Mouse (Mus musculus): Measurements from ENCODE around the gene Sema5a. TPM values are rescaled to one million over a fixed set of nuclear protein-coding genes. Genes with fewer than 3 reads are reported as not detected.

The Sema5a gene
- polyA plus RNA-seq, 1 experiment = not detected

DNA sequence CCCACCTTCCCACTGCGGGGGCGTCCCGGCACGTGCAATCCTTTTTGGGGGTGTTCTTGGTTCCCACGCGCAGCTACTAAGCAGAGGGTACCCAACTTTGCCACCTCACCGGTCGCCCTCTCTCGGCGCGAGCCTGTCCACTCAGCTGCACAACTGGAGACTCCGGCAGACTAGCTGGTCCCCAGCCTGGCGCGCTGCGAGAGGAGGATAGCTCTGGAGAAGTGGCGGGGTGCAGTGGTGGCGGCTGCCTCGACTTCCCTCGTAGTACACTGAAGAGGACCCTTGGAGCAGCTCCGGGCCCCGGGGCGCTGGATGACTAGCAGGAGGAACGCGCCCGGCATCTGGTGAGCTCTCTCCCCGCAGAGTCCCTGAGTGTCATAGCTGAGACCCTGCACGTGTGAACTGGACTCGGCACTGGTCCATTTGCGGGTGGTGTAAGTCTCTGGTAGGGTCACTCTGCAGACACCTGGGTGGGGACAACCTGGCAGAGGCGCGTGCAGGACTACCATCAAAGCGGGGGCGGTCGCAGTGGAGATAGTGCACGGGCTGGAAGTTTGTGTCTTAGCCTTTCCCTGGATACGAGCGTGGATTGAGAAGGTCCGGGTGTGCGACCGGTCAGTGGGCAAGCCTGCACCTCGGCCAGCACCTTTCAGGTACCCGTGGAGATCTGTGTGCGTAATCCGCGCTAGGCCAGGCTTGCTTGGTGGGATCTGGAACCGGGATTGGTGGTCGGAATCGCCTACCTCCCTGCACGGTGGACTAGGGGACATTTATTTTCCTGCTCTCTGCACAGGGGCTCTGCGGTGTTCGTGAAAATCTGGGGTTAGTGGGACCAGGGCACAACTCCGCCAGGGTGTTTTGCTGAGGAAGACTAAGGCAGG is 586 bp downstream of the Sema5a start:
- Histone ChIP-seq H3K27me3 (ENCODE audit: control insufficient read depth) (peaks cover 21% of the 10 kb centered on the region), H3K9me3 (ENCODE audit: control insufficient read depth, low read length) (no peaks in the 10 kb centered on the region), H3K4me1 (ENCODE audit: control insufficient read depth) (peaks cover 4% of the 10 kb centered on the region), H3K36me3 (ENCODE audit: control insufficient read depth) (no peaks in the 10 kb centered on the region), H3K4me3 (replicated peaks) (peak overlapping the region; percentile 49)
- TF ChIP-seq GATA1 (IDR thresholded peaks at IDR 0.05; ENCODE audit: low read length) (no peak), TAL1 (IDR thresholded peaks at IDR 0.05; ENCODE audit: low read length) (no peak)

DNA sequence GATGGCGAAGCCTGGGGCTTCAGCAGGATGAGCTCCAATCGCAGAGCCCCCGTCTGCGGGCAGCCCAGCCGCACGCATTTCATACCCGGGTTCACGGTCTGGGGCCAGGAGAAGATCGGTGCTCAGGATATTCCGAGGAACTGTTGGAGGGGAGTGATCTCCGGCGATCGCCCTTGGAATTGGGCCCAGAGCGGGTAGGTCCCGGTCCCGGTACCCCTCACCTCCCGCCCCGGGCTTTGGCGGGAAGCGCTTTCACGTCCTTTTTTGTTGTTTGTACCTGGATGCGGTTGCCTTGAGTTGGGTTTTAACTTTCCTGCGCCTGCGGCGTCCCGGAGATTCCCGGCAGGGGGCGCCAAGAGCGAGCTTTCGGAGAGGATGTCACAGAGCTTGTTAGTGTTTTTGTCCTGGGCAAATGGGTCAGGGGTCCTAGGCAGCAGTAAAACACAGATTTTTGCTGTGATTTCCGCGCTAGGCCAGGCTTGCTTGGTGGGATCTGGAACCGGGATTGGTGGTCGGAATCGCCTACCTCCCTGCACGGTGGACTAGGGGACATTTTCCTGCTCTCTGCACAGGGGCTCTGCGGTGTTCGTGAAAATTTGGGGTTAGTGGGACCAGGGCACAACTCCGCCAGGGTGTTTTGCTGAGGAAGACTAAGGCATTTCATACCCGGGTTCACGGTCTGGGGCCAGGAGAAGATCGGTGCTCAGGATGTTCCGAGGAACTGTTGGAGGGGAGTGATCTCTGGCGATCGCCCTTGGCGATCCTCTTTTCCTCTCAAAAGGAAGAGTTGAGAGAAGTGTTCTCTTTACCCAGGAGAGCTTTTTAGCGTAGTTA is 1.4 kb downstream of the Sema5a start:
- Histone ChIP-seq H3K4me3 (replicated peaks) (no peak overlapping the region), H3K36me3 (ENCODE audit: control insufficient read depth) (no peaks in the 10 kb centered on the region), H3K4me1 (ENCODE audit: control insufficient read depth) (peaks cover 4% of the 10 kb centered on the region), H3K27me3 (ENCODE audit: control insufficient read depth) (peaks cover 21% of the 10 kb centered on the region), H3K9me3 (ENCODE audit: control insufficient read depth, low read length) (no peaks in the 10 kb centered on the region)
- TF ChIP-seq GATA1 (IDR thresholded peaks at IDR 0.05; ENCODE audit: low read length) (no peak), TAL1 (IDR thresholded peaks at IDR 0.05; ENCODE audit: low read length) (no peak)

DNA sequence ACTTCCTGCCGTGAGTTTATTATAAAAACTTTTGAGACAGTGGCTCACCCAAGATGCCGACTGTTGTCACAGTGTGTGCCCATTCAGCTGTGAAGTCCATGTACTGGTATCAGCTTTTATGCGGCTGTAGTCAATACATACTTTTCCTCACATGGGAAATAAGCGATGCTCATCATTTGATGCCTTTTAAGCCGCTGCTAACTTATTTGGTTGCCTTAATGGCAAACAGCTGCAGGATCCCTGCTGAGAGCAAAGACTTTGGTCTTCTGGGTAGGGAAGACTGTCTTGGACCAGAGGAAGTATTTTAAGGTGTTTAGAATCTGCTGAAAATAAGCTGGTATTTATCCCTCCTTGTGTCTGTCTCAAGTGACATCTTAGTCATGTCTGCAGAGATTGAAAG is 2.7 kb downstream of the Sema5a start:
- no peak for TF ChIP-seq GATA1 (IDR thresholded peaks at IDR 0.05; ENCODE audit: low read length)
- TF ChIP-seq TAL1 (IDR thresholded peaks at IDR 0.05; ENCODE audit: low read length) = no peak

DNA sequence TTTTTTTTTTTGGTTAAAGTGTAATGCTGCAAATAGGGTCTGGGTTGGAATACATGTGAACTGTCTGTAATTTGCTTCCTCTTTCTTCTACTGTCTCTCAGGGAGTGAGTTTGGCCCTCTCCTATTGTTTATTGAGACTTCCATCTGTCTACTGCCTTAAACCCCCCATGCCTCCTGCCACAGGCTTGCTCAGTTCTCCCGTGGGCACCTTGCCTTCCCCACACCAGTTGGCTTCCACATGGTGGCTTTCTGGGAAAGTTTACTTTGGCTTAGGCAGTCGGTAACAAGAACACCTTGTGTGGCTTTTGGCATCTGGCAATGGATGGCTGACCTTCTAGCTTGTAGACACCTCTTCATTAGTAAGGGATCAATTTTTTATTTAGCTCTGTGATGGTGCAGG is 10.2 kb downstream of the Sema5a start:
- H3K27me3 ChIP-seq (ENCODE audit: control insufficient read depth) = no peaks in the 10 kb centered on the region
- H3K4me3 ChIP-seq (replicated peaks) = no peak overlapping the region
- H3K9me3 ChIP-seq (ENCODE audit: control insufficient read depth, low read length) = no peaks in the 10 kb centered on the region
- no peaks in the 10 kb centered on the region for H3K36me3 ChIP-seq (ENCODE audit: control insufficient read depth)
- H3K4me1 ChIP-seq (ENCODE audit: control insufficient read depth) = no peaks in the 10 kb centered on the region
- TF ChIP-seq TAL1 (IDR thresholded peaks at IDR 0.05; ENCODE audit: low read length) (no peak), GATA1 (IDR thresholded peaks at IDR 0.05; ENCODE audit: low read length) (no peak)

More for the DNA sequence above, 2.7 kb downstream of the Sema5a start:
- Histone ChIP-seq H3K4me1 (ENCODE audit: control insufficient read depth) (peaks cover 4% of the 10 kb centered on the region), H3K27me3 (ENCODE audit: control insufficient read depth) (peaks cover 21% of the 10 kb centered on the region), H3K9me3 (ENCODE audit: control insufficient read depth, low read length) (no peaks in the 10 kb centered on the region), H3K36me3 (ENCODE audit: control insufficient read depth) (no peaks in the 10 kb centered on the region), H3K4me3 (replicated peaks) (no peak overlapping the region)

DNA sequence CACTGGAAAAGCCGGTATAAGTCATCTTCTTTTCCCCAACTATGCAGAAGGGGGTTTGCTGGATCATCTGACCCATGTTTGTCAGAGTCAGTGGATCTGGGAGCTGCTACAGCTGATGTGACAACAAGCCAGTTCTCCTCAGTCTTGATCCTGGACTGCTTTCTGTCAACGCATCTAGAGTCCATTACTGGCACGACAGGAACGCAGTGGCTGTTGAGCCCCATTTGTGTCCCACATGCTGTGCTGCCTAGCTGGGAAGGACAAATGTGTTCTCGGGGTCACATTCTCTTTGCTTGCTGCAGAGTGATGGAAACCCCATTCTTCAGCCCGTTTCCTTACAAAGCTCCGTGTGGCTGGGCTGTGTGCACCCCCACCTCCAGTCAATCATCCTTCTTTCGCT is 12.7 kb downstream of the Sema5a start:
- Histone ChIP-seq H3K9me3 (ENCODE audit: control insufficient read depth, low read length) (no peaks in the 10 kb centered on the region), H3K36me3 (ENCODE audit: control insufficient read depth) (no peaks in the 10 kb centered on the region), H3K4me1 (ENCODE audit: control insufficient read depth) (no peaks in the 10 kb centered on the region), H3K27me3 (ENCODE audit: control insufficient read depth) (no peaks in the 10 kb centered on the region), H3K4me3 (replicated peaks) (no peak overlapping the region)
- TF ChIP-seq TAL1 (IDR thresholded peaks at IDR 0.05; ENCODE audit: low read length) (no peak), GATA1 (IDR thresholded peaks at IDR 0.05; ENCODE audit: low read length) (no peak)

DNA sequence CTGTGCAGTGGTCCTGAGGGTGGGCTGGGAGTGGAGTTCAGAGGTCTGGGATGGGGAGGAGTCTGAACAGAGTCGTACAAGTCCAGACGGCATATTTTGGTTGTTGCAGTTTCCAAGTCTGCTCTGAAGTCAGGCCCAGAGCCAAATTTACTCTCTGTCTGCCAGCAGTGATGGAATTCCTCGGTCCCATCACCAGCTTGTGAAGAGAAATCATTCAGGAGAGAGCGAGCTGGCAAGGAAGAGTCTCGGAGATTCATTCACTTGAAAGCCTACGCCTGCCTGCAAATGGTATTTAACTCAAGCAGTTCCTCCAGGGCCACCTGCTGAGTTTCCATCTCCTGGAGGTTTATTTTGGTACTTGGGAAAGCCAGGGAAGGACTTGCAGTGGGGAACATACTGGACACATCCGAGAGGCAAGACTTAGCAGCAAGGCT is 13.3 kb downstream of the Sema5a start:
- TF ChIP-seq GATA1 (IDR thresholded peaks at IDR 0.05; ENCODE audit: low read length) = no peak
- no peak for TF ChIP-seq TAL1 (IDR thresholded peaks at IDR 0.05; ENCODE audit: low read length)
- Histone ChIP-seq H3K36me3 (ENCODE audit: control insufficient read depth) (no peaks in the 10 kb centered on the region), H3K4me1 (ENCODE audit: control insufficient read depth) (no peaks in the 10 kb centered on the region), H3K27me3 (ENCODE audit: control insufficient read depth) (no peaks in the 10 kb centered on the region), H3K9me3 (ENCODE audit: control insufficient read depth, low read length) (no peaks in the 10 kb centered on the region), H3K4me3 (replicated peaks) (no peak overlapping the region)

DNA sequence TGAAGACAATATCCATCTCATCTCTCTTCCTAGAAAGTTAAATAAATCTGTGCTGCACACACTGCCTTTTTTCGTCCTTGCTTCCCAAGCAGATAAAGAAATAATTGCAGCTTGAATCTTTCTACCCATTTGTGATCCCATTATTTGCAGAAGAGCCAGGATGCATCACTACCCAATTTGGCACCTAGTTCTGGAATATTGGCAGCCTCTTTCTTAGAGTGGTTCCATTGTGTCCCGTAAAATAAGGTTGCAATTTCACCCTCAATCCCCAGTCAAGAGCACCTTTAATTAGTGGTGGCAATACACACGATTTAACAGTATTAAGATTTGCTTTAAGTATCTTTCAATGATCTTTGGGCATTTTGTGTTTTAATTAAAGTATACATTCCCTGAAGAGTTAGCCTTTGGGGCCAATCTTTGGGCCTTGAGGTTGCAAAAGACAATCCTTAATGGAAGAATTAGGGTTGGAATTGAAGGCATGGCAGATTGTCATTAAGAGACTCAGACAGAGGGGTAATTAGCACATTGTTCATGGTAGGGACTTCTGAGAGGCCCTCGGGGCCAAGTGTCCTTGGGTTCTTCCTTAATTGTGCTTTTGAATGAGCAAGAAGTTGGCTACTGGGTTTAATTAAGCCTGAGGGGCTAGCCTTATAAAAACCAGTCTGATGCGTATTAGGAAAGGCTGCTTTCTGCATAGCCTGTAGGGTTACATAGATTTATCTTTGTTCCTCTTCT is 14.9 kb downstream of the Sema5a start:
- no peak overlapping the region for H3K4me3 ChIP-seq (replicated peaks)
- TF ChIP-seq GATA1 (IDR thresholded peaks at IDR 0.05; ENCODE audit: low read length) = no peak
- TF ChIP-seq TAL1 (IDR thresholded peaks at IDR 0.05; ENCODE audit: low read length) = no peak
- H3K9me3 ChIP-seq (ENCODE audit: control insufficient read depth, low read length) = no peaks in the 10 kb centered on the region
- no peaks in the 10 kb centered on the region for H3K4me1 ChIP-seq (ENCODE audit: control insufficient read depth)
- H3K27me3 ChIP-seq (ENCODE audit: control insufficient read depth) = no peaks in the 10 kb centered on the region
- no peaks in the 10 kb centered on the region for H3K36me3 ChIP-seq (ENCODE audit: control insufficient read depth)

DNA sequence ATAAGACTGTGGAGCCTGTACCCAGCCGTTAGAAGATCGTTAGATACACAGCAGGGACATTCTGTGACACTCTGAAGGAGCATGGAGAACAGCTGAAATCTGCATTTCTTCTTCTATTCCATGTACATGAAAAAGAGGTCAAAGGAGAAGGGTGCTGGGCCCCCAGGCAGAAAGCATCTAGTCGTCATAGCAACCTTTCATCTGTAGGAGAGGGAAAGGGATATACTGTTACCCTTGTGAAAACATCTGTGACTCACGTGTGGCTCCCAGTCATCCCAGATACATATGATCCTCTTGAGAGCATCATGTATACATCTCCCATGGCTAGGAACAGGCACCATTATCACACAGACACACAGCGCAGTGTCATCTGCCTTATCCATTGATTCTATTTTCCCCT is 16.3 kb downstream of the Sema5a start:
- Histone ChIP-seq H3K9me3 (ENCODE audit: control insufficient read depth, low read length) (no peaks in the 10 kb centered on the region), H3K4me1 (ENCODE audit: control insufficient read depth) (no peaks in the 10 kb centered on the region), H3K4me3 (replicated peaks) (no peak overlapping the region), H3K27me3 (ENCODE audit: control insufficient read depth) (no peaks in the 10 kb centered on the region), H3K36me3 (ENCODE audit: control insufficient read depth) (no peaks in the 10 kb centered on the region)
- TF ChIP-seq TAL1 (IDR thresholded peaks at IDR 0.05; ENCODE audit: low read length) (no peak), GATA1 (IDR thresholded peaks at IDR 0.05; ENCODE audit: low read length) (no peak)
